Mouse (Mus musculus) telencephalon, adult 2 months (tissue): Measurements from ENCODE around the gene Gcg.

Experiments
- DNase-seq: peaks from one replicate; pipeline ENCODE4 v3.0.0-alpha.2; 2011; ENCODE audit warnings: low read depth, low spot score

Gene Gcg

GRCm38 (mm10) chr2:62460231-62460710 lies 23.2 kb downstream of the Gcg start:
- peak; percentile 47 for DNase-seq

GRCm38 (mm10) chr2:62459241-62460174 lies 23.9 kb downstream of the Gcg start:
- no peak for DNase-seq

- DNase-seq, result peak; percentile 44
Observed at GRCm38 (mm10) chr2:62458070-62458469, 25.4 kb downstream of the Gcg start.

GRCm38 (mm10) chr2:62454991-62455390 lies 28.5 kb downstream of the Gcg start:
- peak; percentile 27 for DNase-seq

- peak; percentile 83 for DNase-seq
Observed at GRCm38 (mm10) chr2:62454033-62454432, 29.4 kb downstream of the Gcg start.

- DNase-seq, result no peak
Observed at GRCm38 (mm10) chr2:62450364-62450763, 33.1 kb downstream of the Gcg start.

- no peak for DNase-seq
Observed at GRCm38 (mm10) chr2:62449692-62450346, 33.6 kb downstream of the Gcg start.

GRCm38 (mm10) chr2:62440802-62441544 lies 42.5 kb downstream of the Gcg start:
- no peak for DNase-seq

GRCm38 (mm10) chr2:62440083-62440482 lies 43.4 kb downstream of the Gcg start:
- no peak for DNase-seq

GRCm38 (mm10) chr2:62431245-62431795 lies 52.1 kb downstream of the Gcg start:
- no peak for DNase-seq

GRCm38 (mm10) chr2:62425941-62426340 lies 57.5 kb downstream of the Gcg start:
- DNase-seq, result no peak
